Mouse (Mus musculus) brain, embryonic 14.5 days (tissue): ENCODE measurements around the gene Psmb11.
A peak's percentile ranks its signal among the peaks of the same experiment; 100 is the strongest.

Experiments
- CTCF ChIP-seq: fragments of 200-500 bp; IDR thresholded peaks from 2 replicates; pipeline ENCODE4 v1.5.1; 2012; ENCODE audit warnings: inconsistent platforms, mild to moderate bottlenecking, moderate library complexity, borderline replicate concordance; ENCODE audit not compliant: insufficient read depth, insufficient read length; ENCODE audit errors: extremely low read depth
- POLR2A ChIP-seq: fragments of 200-500 bp; IDR thresholded peaks from 2 replicates; pipeline ENCODE4 v1.6.1; 2012; ENCODE audit warnings: mild to moderate bottlenecking, inconsistent platforms, borderline replicate concordance; ENCODE audit not compliant: poor library complexity, insufficient read depth, insufficient read length, severe bottlenecking; ENCODE audit errors: extremely low read depth

DNA sequence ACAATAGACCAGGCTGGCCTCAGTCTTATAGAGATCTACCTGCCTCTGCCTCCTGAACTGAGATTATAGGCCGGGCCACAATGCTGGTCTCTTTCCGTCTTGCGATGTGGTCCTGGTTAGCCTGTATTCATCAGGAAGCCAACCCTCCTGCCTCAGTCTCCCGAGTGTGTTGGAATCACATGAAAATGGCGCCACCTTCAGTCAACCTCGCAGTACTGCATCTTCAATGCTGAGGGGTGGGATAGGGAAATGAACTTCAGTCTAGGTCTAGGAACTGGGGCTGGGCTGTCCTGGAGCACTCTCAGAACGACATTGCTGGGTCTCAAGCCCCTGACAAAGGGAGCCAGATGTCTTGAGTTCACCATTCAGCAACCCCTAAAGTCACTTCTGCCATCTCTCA is 24.1 kb upstream of the Psmb11 start:
- peak; percentile 49; the same call in 1 of the 2 replicates for TF ChIP-seq CTCF
- no peak for TF ChIP-seq POLR2A
